Mouse (Mus musculus): ENCODE measurements at regions not wholly inside any gene's neighbourhood (a gene's known extent, or its start where the extent isn't known, plus 50 kb on each side); places are given as distances from the start of the nearest gene placed in this dataset.

GRCm38 (mm10) chr13:37477342-37477741, 132.3 kb downstream of the Ly86 start:
- peak overlapping the region; percentile 57 for H3K4me2 ChIP-seq (replicated peaks; ENCODE audit: low read depth)
- H3K27me3 ChIP-seq (ENCODE audit: control insufficient read depth, insufficient read depth, low read length), result no peaks in the 10 kb centered on the region
- H3K4me3 ChIP-seq (ENCODE audit: low read depth, low read length), result peak overlapping the region; percentile 29; the same call in 1 of the 2 replicates
- DNase-seq (ENCODE audit: low spot score) (no peak), ATAC-seq (ENCODE audit: low FRiP score, low TSS enrichment) (no peak)
- TF ChIP-seq CTCF (IDR thresholded peaks at IDR 0.05; ENCODE audit: low read depth), result no peak
- no peak for TF ChIP-seq EP300 (optimal IDR thresholded peaks at IDR 0.05)
- H3K36me3 ChIP-seq (ENCODE audit: control insufficient read depth, insufficient read depth, low read length), result no peaks in the 10 kb centered on the region
- H3K27ac ChIP-seq (replicated peaks), result peak overlapping the region; percentile 81
- H3K9me3 ChIP-seq (ENCODE audit: control insufficient read depth, low read length), result no peaks in the 10 kb centered on the region
- peak overlapping the region; percentile 18; the same call in 1 of the 2 replicates for H3K9ac ChIP-seq (ENCODE audit: low read length)
- H3K4me1 ChIP-seq (replicated peaks; ENCODE audit: control insufficient read depth, insufficient read depth), result peaks cover 2% of the 10 kb centered on the region; the same call in 1 of the 2 replicates
- 20% methylated on average over 6 of the region's 6 CpGs for WGBS

GRCm38 (mm10) chr13:37477749-37478548, 132.9 kb downstream of the Ly86 start:
- Histone ChIP-seq H3K36me3 (ENCODE audit: control insufficient read depth, insufficient read depth, low read length) (no peaks in the 10 kb centered on the region), H3K27me3 (ENCODE audit: control insufficient read depth, insufficient read depth, low read length) (no peaks in the 10 kb centered on the region), H3K9me3 (ENCODE audit: control insufficient read depth, low read length) (no peaks in the 10 kb centered on the region), H3K4me2 (replicated peaks; ENCODE audit: low read depth) (peak overlapping the region; percentile 57), H3K27ac (replicated peaks) (peak overlapping the region; percentile 81), H3K9ac (ENCODE audit: low read length) (peak overlapping the region; percentile 53), H3K4me3 (ENCODE audit: low read depth, low read length) (peak overlapping the region; percentile 29), H3K4me1 (replicated peaks; ENCODE audit: control insufficient read depth, insufficient read depth) (peaks cover 3% of the 10 kb centered on the region)
- TF ChIP-seq CTCF (IDR thresholded peaks at IDR 0.05; ENCODE audit: low read depth), result no peak
- no peak for TF ChIP-seq EP300 (optimal IDR thresholded peaks at IDR 0.05)
- ATAC-seq (ENCODE audit: low FRiP score, low TSS enrichment) (peak; percentile 82), DNase-seq (ENCODE audit: low spot score) (peak; percentile 91)
- 4% methylated on average over 11 of the region's 15 CpGs for WGBS

- Histone ChIP-seq H3K9ac (ENCODE audit: low read length) (no peak overlapping the region), H3K9me3 (ENCODE audit: control insufficient read depth, low read length) (no peaks in the 10 kb centered on the region), H3K27me3 (ENCODE audit: control insufficient read depth, insufficient read depth, low read length) (no peaks in the 10 kb centered on the region), H3K4me1 (replicated peaks; ENCODE audit: control insufficient read depth, insufficient read depth) (peaks cover 6% of the 10 kb centered on the region), H3K4me2 (replicated peaks; ENCODE audit: low read depth) (no peak overlapping the region), H3K4me3 (ENCODE audit: low read depth, low read length) (no peak overlapping the region), H3K36me3 (ENCODE audit: control insufficient read depth, insufficient read depth, low read length) (no peaks in the 10 kb centered on the region), H3K27ac (replicated peaks) (no peak overlapping the region)
- no peak for ATAC-seq (ENCODE audit: low FRiP score, low TSS enrichment)
- 76% methylated on average over 7 of the region's 7 CpGs for WGBS
- TF ChIP-seq EP300 (optimal IDR thresholded peaks at IDR 0.05) (no peak), CTCF (IDR thresholded peaks at IDR 0.05; ENCODE audit: low read depth) (no peak)
- DNase-seq (ENCODE audit: low spot score), result no peak
Measured at GRCm38 (mm10) chr13:37479182-37479691, 134.2 kb downstream of the Ly86 start.

GRCm38 (mm10) chr13:37481514-37481913, 136.5 kb downstream of the Ly86 start:
- TF ChIP-seq CTCF (IDR thresholded peaks at IDR 0.05; ENCODE audit: low read depth) (no peak), EP300 (optimal IDR thresholded peaks at IDR 0.05) (no peak)
- H3K4me2 ChIP-seq (replicated peaks; ENCODE audit: low read depth), result no peak overlapping the region
- no peaks in the 10 kb centered on the region for H3K9me3 ChIP-seq (ENCODE audit: control insufficient read depth, low read length)
- peaks cover 6% of the 10 kb centered on the region for H3K4me1 ChIP-seq (replicated peaks; ENCODE audit: control insufficient read depth, insufficient read depth)
- 65% methylated on average over 5 of the region's 5 CpGs for WGBS
- DNase-seq (ENCODE audit: low spot score) (no peak), ATAC-seq (ENCODE audit: low FRiP score, low TSS enrichment) (no peak)
- H3K9ac ChIP-seq (ENCODE audit: low read length), result no peak overlapping the region
- no peak overlapping the region for H3K27ac ChIP-seq (replicated peaks)
- H3K36me3 ChIP-seq (ENCODE audit: control insufficient read depth, insufficient read depth, low read length), result no peaks in the 10 kb centered on the region
- H3K4me3 ChIP-seq (ENCODE audit: low read depth, low read length), result no peak overlapping the region
- H3K27me3 ChIP-seq (ENCODE audit: control insufficient read depth, insufficient read depth, low read length), result no peaks in the 10 kb centered on the region

GRCm38 (mm10) chr13:37482038-37482437, 137.0 kb downstream of the Ly86 start:
- Histone ChIP-seq H3K9me3 (ENCODE audit: control insufficient read depth, low read length) (no peaks in the 10 kb centered on the region), H3K9ac (ENCODE audit: low read length) (no peak overlapping the region), H3K4me2 (replicated peaks; ENCODE audit: low read depth) (no peak overlapping the region), H3K36me3 (ENCODE audit: control insufficient read depth, insufficient read depth, low read length) (no peaks in the 10 kb centered on the region), H3K4me1 (replicated peaks; ENCODE audit: control insufficient read depth, insufficient read depth) (peaks cover 5% of the 10 kb centered on the region), H3K4me3 (ENCODE audit: low read depth, low read length) (no peak overlapping the region), H3K27me3 (ENCODE audit: control insufficient read depth, insufficient read depth, low read length) (no peaks in the 10 kb centered on the region), H3K27ac (replicated peaks) (peak overlapping the region; percentile 88)
- ATAC-seq (ENCODE audit: low FRiP score, low TSS enrichment), result no peak
- WGBS, result 15% methylated on average over 2 of the region's 2 CpGs
- no peak for TF ChIP-seq EP300 (optimal IDR thresholded peaks at IDR 0.05)
- no peak for TF ChIP-seq CTCF (IDR thresholded peaks at IDR 0.05; ENCODE audit: low read depth)
- DNase-seq (ENCODE audit: low spot score), result no peak

GRCm38 (mm10) chr13:37482589-37482988, 137.6 kb downstream of the Ly86 start:
- Histone ChIP-seq H3K9ac (ENCODE audit: low read length) (0 out of 2 replicates have a peak overlapping the region, but pooled peaks have one; percentile 14), H3K4me2 (replicated peaks; ENCODE audit: low read depth) (no peak overlapping the region)

More at GRCm38 (mm10) chr13:37482589-37482988, 137.6 kb downstream of the Ly86 start:
- ATAC-seq (ENCODE audit: low FRiP score, low TSS enrichment), result peak; percentile 71; the same call in 1 of the 2 replicates
- H3K36me3 ChIP-seq (ENCODE audit: control insufficient read depth, insufficient read depth, low read length), result no peaks in the 10 kb centered on the region
- peak; percentile 68 for DNase-seq (ENCODE audit: low spot score)
- H3K27ac ChIP-seq (replicated peaks), result peak overlapping the region; percentile 88
- no peaks in the 10 kb centered on the region for H3K27me3 ChIP-seq (ENCODE audit: control insufficient read depth, insufficient read depth, low read length)
- peaks cover 4% of the 10 kb centered on the region for H3K4me1 ChIP-seq (replicated peaks; ENCODE audit: control insufficient read depth, insufficient read depth)
- H3K9me3 ChIP-seq (ENCODE audit: control insufficient read depth, low read length), result no peaks in the 10 kb centered on the region
- no peak for TF ChIP-seq EP300 (optimal IDR thresholded peaks at IDR 0.05)
- peak; percentile 77 for TF ChIP-seq CTCF (IDR thresholded peaks at IDR 0.05; ENCODE audit: low read depth)
- 14% methylated on average over 10 of the region's 10 CpGs for WGBS
- H3K4me3 ChIP-seq (ENCODE audit: low read depth, low read length), result no peak overlapping the region

Measured in stomach, postnatal 0 days (tissue).